Mouse (Mus musculus) common myeloid progenitor, adult 5-6 weeks (primary cell): ENCODE measurements around the gene Mrm1. TPM values are rescaled to one million over a fixed set of nuclear protein-coding genes. Genes with fewer than 3 reads are reported as not detected.

Experiments used
- ATAC-seq: replicated peaks from 2 replicates; pipeline ENCODE4 v1.8.0; 2016; ENCODE audit warnings: low read depth, mild to moderate bottlenecking, moderate TSS enrichment, inconsistent platforms; ENCODE audit not compliant: poor library complexity, severe bottlenecking
- total RNA-seq: library from RNA; stranded (forward); fragments of 200-1000, 187-1606 nt; gene quantifications from 2 replicates; pipeline ENCODE4 v1.2.3, GENCODE M21; 2017

Gene Mrm1
- total RNA-seq, 1 experiment from 2014 or later: 12.7 TPM

- ATAC-seq: no peak
These were observed 2.0 kb downstream of the Mrm1 start for GRCm38 (mm10) chr11:84817362-84817761.

GRCm38 (mm10) chr11:84813724-84814510 lies 5.4 kb downstream of the Mrm1 start:
- peak; percentile 76 for ATAC-seq

- ATAC-seq: no peak
These were observed 14.9 kb downstream of the Mrm1 start for GRCm38 (mm10) chr11:84804373-84804772.

- ATAC-seq: peak; percentile 86
These were observed 21.5 kb downstream of the Mrm1 start for GRCm38 (mm10) chr11:84797627-84798353.

- ATAC-seq: no peak
These were observed 22.3 kb downstream of the Mrm1 start for GRCm38 (mm10) chr11:84797026-84797425.

- ATAC-seq: peak; percentile 89
These were observed 24.7 kb downstream of the Mrm1 start for GRCm38 (mm10) chr11:84794496-84795113.

GRCm38 (mm10) chr11:84793545-84793944 lies 25.8 kb downstream of the Mrm1 start:
- no peak for ATAC-seq

GRCm38 (mm10) chr11:84790383-84790782 lies 28.9 kb downstream of the Mrm1 start:
- no peak for ATAC-seq

GRCm38 (mm10) chr11:84780143-84780870 lies 39.0 kb downstream of the Mrm1 start:
- no peak for ATAC-seq

- no peak for ATAC-seq
These were observed 43.8 kb downstream of the Mrm1 start for GRCm38 (mm10) chr11:84775560-84775959.

GRCm38 (mm10) chr11:84774870-84775514 lies 44.3 kb downstream of the Mrm1 start:
- ATAC-seq: no peak

- no peak for ATAC-seq
These were observed 51.4 kb downstream of the Mrm1 start for GRCm38 (mm10) chr11:84767898-84768297.

GRCm38 (mm10) chr11:84765125-84765524 lies 54.2 kb downstream of the Mrm1 start:
- ATAC-seq: no peak

GRCm38 (mm10) chr11:84764527-84764961 lies 54.8 kb downstream of the Mrm1 start:
- ATAC-seq: no peak

GRCm38 (mm10) chr11:84764116-84764515 lies 55.2 kb downstream of the Mrm1 start:
- no peak for ATAC-seq

Other genes starting within 250 kb of the Mrm1 start
- gene Dhrs11, start 9.5 kb upstream of the Mrm1 start, total RNA-seq: 17.1 and 18.4 TPM in 2 replicates
- 177 and 217 TPM in 2 replicates for gene Ggnbp2, start 51.3 kb upstream of the Mrm1 start, total RNA-seq
- 3.9 and 4.9 TPM in 2 replicates for gene Myo19, start 60.6 kb upstream of the Mrm1 start, total RNA-seq
- gene Pigw, start 60.8 kb upstream of the Mrm1 start, total RNA-seq: 6.4 and 12.0 TPM in 2 replicates
- gene Znhit3, start 96.9 kb upstream of the Mrm1 start, total RNA-seq: 36.0 and 42.0 TPM in 2 replicates
- gene Car4, start 138.3 kb upstream of the Mrm1 start, total RNA-seq: not detected in 2 replicates